Mouse (Mus musculus): ENCODE data around the gene Gopc.
"Not testable (repeated sequence)": the region's sequence is repeated elsewhere in the genome, so short reads cannot be mapped to it uniquely, and the experiment has no call there.

The Gopc gene

DNA sequence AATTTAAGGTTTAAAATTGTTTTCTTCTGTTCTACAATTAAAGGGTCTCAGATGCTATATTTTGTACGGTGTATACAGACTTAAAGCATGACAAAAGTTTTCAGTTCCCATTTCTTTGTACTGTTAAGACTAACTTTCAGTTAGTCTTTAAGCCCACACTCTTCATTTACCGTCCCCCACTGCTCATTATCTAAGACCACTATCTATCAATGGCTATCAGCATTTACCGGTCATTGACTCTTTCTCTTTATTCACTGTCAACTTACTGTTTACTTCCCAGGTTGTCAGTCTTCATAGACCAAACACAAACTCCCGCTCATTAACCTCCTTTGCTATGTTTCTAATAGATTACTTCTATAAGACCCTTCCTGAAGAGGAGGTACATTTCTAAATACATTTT is 5.3 kb upstream of the Gopc start:
- no peak for DNase-seq (ENCODE audit: low spot score in 2 of 2)

DNA sequence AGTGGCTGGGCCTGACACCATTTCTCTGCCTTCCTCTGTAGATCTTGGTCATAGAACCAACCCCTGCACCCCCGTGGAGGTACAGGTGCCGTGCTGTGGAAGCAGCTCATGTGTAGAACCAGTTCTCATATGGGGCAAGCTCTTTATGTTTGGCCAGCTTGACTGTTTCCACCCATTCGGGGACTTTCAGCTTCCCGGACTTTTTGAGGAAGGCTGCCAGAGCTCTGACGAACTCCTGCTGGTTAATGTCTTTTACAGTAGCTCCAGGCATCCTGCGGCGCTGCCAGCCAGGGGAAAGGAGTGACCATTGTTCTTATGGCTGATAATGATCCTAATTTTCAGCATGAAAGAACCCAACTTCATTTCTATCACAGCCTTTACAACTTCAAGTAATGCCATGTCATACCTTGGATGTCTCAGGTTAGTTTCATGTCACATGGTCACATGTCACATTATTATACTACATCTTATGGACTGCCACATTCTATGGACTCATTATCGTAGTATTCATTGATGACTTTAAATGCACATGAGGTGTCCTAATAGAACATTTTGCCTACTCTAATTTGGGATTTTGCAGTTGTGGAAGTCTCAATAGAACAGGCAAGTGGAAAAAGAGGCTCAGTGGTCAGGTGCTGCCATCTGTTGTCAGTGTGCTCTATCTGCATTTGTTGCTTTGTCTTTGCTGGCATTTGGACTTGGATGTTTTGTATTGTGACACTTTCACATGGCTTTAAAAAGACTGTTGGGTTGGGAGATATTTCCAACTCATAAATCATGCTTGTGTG is 3.1 kb upstream of the Gopc start:
- DNase-seq (ENCODE audit: low spot score in 2 of 2), result peak in 1 of 2 experiments; percentile 30

DNA sequence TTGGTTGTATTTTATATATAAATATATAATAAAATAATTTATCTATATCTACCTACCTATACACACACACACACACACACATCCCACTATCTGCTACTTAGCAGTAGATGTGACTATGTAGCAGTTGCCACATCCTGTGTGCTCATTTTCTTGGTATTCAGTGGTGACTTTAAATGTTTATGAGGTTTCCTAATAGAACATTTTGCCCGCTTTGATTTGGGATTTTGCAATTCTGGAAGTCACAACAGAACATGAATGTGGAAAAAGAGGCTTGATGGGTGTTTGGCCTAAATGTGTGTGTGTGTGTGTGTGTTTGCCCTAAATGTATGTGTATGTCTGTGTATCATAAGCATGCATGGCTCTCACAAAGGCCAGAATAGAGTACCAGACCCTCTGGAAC is 1.6 kb upstream of the Gopc start:
- no peak for DNase-seq (ENCODE audit: low spot score in 2 of 2)

DNA sequence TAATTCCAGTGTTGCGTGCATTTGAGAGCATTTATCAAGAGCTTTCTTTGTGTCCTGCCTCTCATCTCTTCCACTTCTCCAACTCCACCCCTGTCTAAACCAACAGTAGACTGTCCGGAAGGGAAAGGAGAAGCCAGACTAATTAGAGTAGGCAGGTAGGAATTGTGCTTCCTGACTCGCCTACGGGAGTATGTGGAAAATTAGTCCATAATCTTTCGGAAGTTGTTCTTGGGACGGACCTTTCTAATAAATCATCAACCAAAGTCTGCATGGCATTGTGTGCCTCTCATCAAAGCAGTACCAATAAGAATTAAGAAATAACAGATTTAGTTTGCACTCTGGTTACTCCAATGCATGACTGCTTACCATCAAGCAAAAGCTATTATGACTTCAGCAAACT is 1.1 kb upstream of the Gopc start:
- DNase-seq (ENCODE audit: low spot score in 2 of 2), result no peak

DNA sequence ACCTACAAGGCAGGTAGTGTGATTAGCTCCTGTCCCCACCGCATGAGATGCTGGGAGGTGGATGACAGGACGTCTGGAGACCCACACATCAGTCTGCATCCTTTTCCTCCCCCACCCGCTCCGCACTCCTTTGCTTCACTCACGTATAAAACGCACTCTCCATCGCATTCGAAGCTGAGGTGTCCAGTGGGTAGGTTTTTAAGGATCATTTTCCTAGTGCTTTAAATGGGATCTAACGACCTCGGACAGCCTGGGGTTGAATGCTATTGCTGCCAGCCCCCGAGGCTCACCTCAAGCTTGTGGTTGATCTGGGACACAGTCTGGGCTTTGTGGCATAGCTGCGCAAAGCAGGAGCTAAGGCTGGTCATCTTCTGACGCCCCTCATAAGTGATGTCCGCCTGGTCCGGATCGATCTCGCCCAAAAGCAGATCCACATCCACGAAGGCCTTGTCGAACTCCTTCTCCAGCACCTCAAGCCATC is 563 bp downstream of the Gopc start:
- peak in 1 of 2 experiments; percentile 44 for DNase-seq (ENCODE audit: low spot score in 2 of 2)

DNA sequence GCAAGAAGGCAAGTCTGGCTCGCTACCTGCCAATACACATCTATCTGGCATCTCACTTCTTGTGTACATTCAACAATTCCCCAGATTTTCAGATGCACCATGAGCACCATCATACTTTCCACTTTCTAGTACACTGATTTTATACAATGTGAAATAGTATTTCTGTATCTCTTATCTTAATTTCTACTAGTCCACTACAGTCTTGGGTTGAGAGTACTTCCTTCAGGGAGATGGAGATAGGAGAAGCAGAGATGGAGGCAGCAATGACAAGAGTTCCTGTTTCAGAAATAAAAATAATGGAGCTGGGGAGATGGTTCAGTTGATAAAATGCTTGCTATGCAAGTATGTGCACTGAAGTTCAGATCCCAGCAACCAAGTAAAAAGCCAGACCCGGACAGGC is 4.1 kb downstream of the Gopc start:
- no peak for DNase-seq (ENCODE audit: low spot score in 2 of 2)

DNA sequence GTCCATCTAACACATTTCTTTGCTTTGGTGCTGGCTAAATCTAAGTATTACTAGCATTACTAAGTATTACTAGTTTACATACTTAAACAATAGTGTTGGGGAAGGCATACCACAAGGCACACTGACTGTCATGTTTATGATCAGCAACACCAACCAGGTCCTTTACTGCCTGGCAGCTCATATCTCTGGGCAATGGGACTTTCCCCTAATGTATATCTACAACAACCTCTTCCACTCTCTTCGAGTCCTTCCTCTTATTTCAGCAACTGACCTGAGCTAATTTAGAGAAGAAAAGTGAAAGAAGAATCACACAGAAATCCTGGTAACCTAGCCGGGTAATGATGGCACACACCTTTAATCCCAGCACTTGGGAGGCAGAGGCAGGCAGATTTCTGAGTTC is 5.5 kb downstream of the Gopc start:
- no peak for DNase-seq (ENCODE audit: low spot score in 2 of 2)

DNA sequence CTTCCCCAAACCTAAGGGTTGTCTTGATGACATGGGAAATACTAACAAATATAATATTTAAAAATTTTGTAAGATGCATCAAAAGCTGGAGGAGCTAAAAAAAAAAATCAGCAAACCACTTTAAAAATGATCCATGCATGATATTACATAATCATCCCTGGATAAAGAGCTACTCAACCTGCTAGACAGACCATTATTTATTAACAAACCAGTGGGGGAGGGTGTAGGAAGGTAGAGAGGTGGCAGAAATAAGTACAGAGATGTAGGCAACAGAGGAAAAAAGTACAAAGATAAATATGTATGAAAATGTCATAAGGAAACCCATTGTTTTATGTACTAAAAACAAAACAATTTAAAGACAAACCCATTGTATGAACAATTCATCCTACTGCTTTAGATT is 7.3 kb downstream of the Gopc start:
- no peak for DNase-seq (ENCODE audit: low spot score in 2 of 2)

DNA sequence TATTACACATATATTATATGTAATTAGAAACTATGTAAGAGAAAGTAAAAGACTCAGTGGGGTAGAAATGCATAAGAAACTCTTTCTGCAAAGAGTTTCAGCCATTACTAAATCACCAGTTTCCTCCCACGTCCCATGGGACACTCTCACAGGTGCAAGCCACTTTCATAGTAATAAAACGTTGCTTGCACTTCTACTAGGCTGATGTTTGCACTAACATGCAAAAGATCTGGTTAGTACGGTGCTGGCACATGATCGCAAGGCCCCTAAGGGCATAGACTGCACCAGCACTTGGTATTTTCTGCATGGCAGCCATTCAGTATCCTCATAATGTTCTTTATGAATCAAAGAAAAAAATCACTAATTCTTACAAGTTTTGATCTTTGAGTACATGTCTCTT is 8.1 kb downstream of the Gopc start:
- no peak for DNase-seq (ENCODE audit: low spot score in 2 of 2)

DNA sequence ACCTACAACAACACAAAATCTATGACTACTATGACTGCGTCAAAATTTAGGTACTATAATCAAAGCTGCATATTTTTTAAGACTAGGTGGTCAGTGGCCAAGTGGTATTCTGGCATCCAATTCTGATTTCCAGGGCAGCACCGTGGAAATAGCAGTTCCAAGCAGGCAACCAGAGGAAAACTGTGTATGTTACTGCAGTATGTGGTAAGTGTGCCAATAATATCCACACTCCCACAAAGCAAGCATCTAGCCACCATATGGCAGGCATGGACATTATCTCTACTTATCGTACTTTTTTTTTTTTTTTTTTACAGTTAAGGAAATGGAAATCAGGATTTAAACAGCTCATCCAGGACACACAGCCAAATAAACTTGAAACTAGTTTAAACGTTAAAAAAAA is 13.5 kb downstream of the Gopc start:
- no peak for DNase-seq (ENCODE audit: low spot score in 2 of 2)

DNA sequence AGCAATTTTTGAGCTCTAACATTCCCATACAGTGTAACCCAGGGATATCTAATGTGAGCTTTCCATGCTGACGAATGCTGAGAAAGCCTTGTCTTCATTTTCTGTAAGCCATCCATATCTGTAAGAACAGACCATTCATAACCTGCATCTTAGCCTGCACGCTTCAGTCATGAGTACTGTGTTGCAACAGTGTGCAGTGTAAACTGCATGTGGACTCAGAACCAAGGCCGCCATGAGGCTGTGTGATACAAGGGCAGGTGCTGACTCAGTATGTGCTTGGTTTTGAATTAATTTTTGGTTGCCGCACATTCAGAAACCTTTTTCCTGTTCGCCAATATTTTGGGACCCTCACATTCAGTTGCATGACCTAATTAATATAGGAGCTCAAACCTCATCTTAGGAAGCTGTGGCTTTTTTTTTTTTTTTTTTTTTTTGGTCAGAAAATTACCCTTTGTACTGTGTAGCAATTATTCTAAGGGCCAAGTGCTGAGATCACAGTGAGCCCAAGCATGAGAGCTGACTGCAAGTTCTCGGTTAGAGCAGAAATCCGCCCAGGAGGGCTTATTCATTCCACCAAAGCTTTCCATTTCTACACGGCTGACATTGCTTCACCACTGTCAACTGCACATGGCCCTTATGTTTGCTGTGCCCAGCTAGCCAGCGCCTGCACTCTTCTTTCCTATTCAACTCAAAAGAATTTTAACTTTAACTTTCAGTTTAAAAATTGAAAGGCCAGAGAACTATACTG is 20.9 kb downstream of the Gopc start:
- no peak for DNase-seq (ENCODE audit: low spot score in 2 of 2)

DNA sequence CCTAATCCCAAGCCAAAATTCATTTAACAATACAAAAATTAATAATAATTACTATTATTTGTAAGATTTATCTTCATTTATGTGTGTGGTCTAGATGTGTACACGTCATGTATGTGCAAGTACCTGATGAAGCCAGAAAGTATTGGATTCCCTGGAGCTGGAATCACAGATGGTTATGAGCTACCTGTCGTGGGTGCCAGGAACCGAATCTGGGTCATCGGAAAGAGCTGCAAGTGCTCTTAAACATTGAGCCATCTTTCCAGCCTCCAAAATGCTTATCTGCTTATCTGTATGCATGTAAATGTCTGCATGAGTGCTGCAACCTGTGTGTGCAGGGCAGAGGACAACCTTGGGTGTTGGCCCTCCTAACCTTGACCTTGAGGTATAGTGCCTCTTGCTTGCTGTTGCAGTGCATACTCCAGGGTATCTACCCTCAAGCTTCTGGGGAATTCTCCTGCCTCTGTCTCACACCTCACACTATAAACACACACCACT is 21.6 kb downstream of the Gopc start:
- no peak for DNase-seq (ENCODE audit: low spot score in 2 of 2)

DNA sequence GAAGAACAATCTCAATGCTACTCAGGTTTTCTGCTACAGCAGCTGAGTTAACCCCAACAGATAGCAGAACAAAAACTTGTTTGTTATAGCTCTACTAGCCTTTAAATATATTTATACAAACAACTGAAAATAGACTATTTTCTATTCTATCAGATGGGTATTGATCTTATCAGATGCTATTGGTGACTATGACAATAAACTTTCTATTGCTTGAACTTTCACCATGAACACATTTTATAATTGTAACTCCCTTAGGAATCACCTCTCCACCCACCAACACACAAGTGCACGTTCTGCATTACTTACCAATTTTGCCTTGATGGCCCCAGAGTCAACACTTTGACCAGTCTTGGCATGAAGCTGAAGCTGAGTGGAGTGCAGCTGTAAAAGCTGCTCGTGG is 23.5 kb downstream of the Gopc start, which contains the start of gene Gm26741:
Gene Gm26741 (plus strand): TSS at position 301 of the 400 bp plus-strand sequence.
- no peak for DNase-seq (ENCODE audit: low spot score in 2 of 2)

DNA sequence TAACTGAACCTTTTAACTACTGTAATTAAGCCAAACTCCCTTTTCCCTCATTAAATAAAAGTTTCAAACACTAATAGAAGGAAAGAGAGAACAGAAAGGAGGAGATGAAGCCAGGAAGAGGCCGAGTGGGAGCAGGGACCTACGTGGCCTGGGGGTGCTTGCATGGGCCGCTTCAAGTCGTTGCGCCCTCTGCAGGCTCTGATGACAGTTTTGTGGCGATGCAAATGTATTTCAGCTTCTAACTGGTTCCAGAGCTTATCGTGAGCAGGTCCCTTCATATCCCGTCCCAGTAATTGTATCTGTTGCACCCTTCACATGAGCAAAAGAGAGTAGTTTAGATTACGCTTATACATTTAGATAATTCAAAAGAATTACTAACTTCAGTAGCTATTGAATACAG is 28.7 kb downstream of the Gopc start:
- DNase-seq (ENCODE audit: low spot score in 2 of 2), result no peak

DNA sequence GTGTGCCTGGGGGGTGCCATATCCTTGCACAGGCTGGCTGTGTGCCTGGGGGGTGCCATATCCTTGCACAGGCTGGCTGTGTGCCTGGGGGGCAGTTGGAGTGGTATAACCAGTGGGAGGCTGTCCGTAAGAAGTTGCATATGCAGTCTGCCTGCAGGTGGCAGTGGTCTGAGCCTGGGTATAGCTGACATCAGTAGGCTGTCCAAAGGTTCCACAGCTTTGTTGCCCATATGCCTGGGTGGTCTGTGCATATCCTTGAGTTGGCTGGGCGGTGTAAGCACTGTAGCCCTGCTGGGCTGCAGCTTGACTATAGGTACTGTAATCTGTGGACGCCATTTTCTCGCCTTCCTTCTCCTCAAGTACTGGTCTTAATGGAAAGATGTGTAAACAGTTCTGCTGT is 38.6 kb downstream of the Gopc start:
- not testable (repeated sequence) for DNase-seq (ENCODE audit: low spot score in 2 of 2)

DNA sequence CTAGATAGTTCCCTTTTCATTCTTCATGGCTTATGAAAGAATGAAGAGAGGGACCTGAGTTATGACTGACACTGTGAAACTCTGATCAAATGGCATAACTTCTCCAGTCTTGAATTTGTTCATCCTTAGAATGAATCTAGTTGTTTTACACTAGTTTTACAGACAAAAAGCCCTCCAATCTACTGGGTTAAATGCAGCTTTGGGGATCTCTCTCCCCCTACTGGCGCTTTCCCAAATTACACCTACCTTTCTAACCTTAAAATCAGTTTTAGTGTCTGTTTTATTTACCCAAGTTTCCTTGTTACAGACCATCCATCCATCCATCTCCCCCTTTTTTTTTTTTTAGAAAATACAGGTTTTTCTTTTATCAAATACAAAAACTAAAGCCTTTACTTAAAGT is 50.9 kb downstream of the Gopc start:
- DNase-seq (ENCODE audit: low spot score in 2 of 2), result peak in 1 of 2 experiments; percentile 42

DNA sequence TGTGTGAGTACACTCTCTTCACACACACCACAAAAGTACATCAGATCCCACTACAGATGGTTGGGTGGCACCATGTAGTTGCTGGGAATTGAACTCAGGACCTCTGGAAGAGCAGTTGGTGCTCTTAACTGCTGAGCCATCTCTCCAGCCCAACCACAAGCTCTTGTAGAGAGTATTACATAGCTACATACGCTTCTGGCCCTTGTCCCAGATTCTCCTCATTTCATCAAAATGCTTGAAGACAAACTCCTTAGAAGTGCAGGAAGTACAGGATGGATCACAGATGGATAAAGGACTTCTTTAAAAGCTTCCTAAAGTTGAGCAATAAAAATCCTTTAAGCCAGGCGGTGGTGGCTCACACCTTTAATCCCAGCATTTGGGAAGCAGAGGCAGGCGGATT is 60.0 kb downstream of the Gopc start:
- DNase-seq (ENCODE audit: low spot score in 2 of 2), result no peak

DNA sequence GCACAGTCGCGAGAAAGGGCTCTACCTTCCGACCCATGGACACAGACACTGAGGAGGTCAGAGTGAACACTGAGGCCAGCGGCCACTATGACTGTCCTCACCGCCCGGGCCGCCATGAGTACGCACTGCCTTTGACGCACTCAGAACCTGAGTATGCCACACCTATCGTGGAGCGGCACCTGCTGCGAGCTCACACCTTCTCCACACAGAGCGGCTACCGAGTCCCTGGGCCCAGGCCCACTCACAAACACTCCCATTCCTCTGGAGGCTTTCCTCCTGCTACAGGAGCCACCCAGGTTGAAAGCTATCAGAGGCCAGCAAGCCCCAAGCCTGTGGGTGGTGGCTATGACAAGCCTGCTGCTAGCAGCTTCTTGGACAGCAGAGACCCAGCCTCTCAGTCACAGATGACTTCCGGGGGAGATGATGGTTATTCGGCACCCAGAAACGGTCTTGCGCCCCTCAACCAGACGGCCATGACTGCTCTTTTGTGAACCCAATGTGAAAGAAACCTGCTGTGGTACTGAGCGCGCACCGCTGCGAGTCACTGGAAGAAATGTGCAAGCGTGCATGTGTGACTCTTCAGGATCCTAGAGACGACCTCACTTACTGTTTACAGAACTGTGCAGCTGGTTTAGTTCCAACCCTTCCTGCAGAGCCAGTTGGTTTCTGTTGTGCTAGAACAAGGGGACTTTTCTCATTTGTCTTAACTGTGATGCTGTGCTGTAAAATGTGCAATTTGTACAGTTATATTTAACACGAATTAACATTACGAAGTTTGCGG is 62.2 kb downstream of the Gopc start:
- no peak for DNase-seq (ENCODE audit: low spot score in 2 of 2)

DNA sequence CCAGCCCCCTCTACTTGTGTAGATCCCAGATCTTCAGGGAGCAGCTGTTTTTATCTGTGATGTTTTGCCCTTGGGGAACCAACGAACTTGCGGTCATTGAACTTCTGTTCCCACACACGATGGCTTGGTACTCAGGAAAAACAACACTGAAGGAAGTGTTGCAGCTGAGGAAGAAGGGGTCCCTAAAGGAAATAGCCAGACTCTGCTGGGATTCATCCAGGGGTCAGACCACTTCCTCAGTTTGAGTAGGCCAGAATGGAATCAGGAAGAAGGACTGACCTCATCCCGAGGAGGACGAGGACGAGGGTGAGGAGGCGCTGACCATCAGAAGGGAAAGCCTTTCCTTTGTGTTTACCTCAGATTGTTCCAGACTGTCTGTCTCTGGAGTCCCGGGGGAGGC is 72.7 kb downstream of the Gopc start:
- DNase-seq (ENCODE audit: low spot score in 2 of 2), result no peak

DNA sequence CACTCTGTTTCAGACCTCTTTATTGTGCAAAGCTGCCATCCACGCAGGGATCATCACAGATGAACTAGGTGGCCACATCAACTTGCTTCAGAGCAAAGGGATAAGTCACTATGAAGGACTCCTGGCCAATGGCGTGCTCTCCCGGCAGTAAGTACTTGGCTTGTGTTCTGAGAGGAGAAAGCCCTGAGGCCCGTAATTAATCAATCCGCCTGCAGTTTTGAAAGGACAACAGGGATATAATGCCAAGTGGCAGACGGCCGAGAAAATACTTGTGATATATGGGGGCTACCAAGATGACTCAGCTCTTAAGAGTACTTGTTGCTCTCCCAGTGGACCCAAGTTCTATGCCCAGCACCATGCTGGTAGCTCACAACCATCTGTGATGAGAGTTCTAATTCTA is 77.3 kb downstream of the Gopc start:
- no peak for DNase-seq (ENCODE audit: low spot score in 2 of 2)

DNA sequence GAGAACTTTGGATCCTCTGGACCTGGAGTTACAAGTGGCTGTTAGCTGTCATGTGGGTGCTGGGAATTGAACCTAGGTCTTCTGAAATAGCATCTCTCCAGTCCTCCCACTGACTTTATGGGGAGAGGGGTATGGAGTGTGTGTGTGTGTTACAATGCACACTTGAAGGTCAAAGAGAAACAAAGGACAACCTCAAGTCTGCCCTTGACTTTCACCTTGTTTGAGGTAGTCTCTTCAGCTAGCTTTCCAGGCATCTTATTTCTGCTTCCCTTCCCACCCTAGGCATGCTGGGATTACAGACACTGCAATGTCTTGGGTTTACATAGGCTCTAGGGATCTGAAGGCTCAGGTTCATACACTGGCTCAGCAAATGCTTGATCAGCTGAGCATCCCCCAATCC is 79.7 kb downstream of the Gopc start:
- DNase-seq (ENCODE audit: low spot score in 2 of 2), result no peak

DNA sequence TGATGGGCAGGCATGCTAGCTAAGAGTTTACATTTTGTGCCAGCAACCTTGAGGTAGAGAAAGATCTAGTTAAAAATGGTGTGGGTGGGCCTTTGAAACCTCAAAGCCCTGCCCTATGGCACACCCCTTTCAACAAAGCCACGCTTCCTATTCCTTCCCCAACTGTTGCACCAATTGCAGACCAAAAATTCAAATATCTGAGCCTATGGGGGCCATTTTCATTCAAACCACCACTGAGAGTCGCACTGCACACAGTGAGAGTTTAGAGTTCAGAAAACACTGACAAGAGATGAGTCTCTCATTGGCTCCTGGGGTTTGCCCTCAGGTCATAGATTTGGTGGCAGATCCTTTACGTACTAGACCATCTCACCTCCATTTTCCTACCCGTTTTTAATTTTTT is 80.2 kb downstream of the Gopc start:
- no peak for DNase-seq (ENCODE audit: low spot score in 2 of 2)

Data from frontal cortex, postnatal 14 days (tissue).